Mouse (Mus musculus) intestine, postnatal 0 days (tissue): ENCODE data around the gene Sptssa. TPM values are rescaled to one million over a fixed set of nuclear protein-coding genes. Genes with fewer than 3 reads are reported as not detected.

Source experiments
- ATAC-seq: fragments of 200-750 bp; cut with Nextera tagmentation; 2 replicates; pipeline ENCODE4 v1.8.0; 2017; ENCODE audit warnings: mild to moderate bottlenecking, moderate TSS enrichment, moderate library complexity
- H3K27ac ChIP-seq: fragments of 300-500 bp; sonication (generic); 2 replicates; pipeline ENCODE4 v1.5.1; 2014; ENCODE audit warnings: mild to moderate bottlenecking, low read depth, low read length, moderate library complexity
- H3K27me3 ChIP-seq: fragments of 300-500 bp; sonication (generic); replicated peaks from 2 replicates; pipeline ENCODE4 v1.6.1; 2014; ENCODE audit warnings: low read length, mixed read lengths; ENCODE audit not compliant: control insufficient read depth, insufficient read depth
- H3K36me3 ChIP-seq: fragments of 300-500 bp; sonication (generic); 2 replicates; pipeline ENCODE4 v1.6.1; 2014; ENCODE audit warnings: mild to moderate bottlenecking, moderate library complexity; ENCODE audit not compliant: control insufficient read depth, insufficient read depth
- H3K4me1 ChIP-seq: fragments of 300-500 bp; sonication (generic); replicated peaks from 2 replicates; pipeline ENCODE4 v1.6.1; 2014; ENCODE audit warnings: antibody characterized with exemption, low read length, mixed read lengths; ENCODE audit not compliant: control insufficient read depth, insufficient read depth
- H3K4me2 ChIP-seq: fragments of 300-500 bp; sonication (generic); replicated peaks from 2 replicates; pipeline ENCODE4 v1.6.1; 2014; ENCODE audit warnings: low read depth, mild to moderate bottlenecking, moderate library complexity
- H3K4me3 ChIP-seq: fragments of 300-500 bp; sonication (generic); 2 replicates; pipeline ENCODE4 v1.5.1; 2014; ENCODE audit warnings: low read depth, low read length
- H3K9ac ChIP-seq: fragments of 300-500 bp; sonication (generic); 2 replicates; pipeline ENCODE4 v1.6.1; 2014; ENCODE audit warnings: mild to moderate bottlenecking, low read depth, low read length
- H3K9me3 ChIP-seq: fragments of 300-500 bp; sonication (generic); 2 replicates; pipeline ENCODE4 v1.6.1; 2016; ENCODE audit warnings: mixed run types; ENCODE audit not compliant: control insufficient read depth
- CTCF ChIP-seq: sonication (generic); IDR thresholded peaks from 2 replicates; pipeline ENCODE4 v1.5.1; 2016; ENCODE audit warnings: low read depth, mild to moderate bottlenecking, control low read depth, antibody characterized with exemption, moderate library complexity
- WGBS: fragments of 180-500 bp; shearing (Covaris S2); extraction: QIAGEN DNeasy Blood & Tissue Kit; methylation state at CpG from one replicate; pipeline ENCODE4 v1.1.7; 2014; 5-methylcytosine and 5-hydroxymethylcytosine counted together
- microRNA counts: library from miRNA; unstranded; fragments of <30 nt; microRNA quantifications from one replicate; lab custom pipeline; 2016
- microRNA-seq: library from miRNA; unstranded; fragments of <30 nt; microRNA quantifications from one replicate; pipeline ENCODE4, GENCODE M21; 2016
- polyA plus RNA-seq: library from polyadenylated mRNA; unstranded; fragments of >200 nt; fragmentation: Nextera tagmentation; extraction: Ambion mirVana; gene quantifications from 2 replicates; pipeline ENCODE4 v1.2.1, GENCODE M21; 2015

Gene Sptssa
- polyA plus RNA-seq, 1 experiment from 2014 or later = 168 TPM

DNA sequence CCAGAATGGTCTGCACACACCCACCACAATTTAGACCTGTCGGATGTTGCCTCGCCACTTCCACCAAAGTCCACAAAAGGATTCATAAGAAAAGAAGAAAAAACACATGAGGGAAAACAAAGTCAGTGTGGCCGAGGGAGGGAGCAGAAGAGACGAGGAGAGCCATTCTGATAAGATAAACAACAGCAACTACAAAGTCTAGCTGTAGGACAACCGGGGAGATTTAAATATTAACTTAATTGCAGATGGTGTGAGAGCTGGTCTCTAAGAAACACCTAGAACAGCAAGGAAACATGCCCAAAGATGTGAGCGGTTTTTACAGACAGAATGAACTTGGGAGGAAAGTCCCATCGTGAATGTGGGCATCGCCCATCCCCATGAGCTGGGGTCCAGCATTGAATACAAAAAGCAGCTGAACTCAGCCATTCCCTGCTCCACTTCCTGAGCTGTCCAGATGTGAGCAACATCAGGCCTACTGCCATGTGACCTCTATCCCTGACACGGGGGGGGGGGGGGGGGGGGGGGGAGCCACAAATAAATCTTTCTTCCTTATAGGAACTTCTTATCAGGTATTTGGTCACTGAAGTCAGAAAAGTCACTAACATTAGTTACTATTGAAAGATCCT lies 52.7 kb downstream of the Sptssa start:
- Histone ChIP-seq H3K27ac (no peak overlapping the region), H3K4me3 (no peak overlapping the region), H3K4me2 (0 out of 2 replicates have a peak overlapping the region, but pooled peaks have one; percentile 4), H3K27me3 (no peaks in the 10 kb centered on the region), H3K4me1 (no peaks in the 10 kb centered on the region), H3K36me3 (no peaks in the 10 kb centered on the region), H3K9me3 (no peaks in the 10 kb centered on the region), H3K9ac (no peak overlapping the region)
- WGBS = 36% methylated on average over 9 of the region's 9 CpGs
- TF ChIP-seq CTCF = peak; percentile 26; the same call in 1 of the 2 replicates
- peak; percentile 40 for ATAC-seq

DNA sequence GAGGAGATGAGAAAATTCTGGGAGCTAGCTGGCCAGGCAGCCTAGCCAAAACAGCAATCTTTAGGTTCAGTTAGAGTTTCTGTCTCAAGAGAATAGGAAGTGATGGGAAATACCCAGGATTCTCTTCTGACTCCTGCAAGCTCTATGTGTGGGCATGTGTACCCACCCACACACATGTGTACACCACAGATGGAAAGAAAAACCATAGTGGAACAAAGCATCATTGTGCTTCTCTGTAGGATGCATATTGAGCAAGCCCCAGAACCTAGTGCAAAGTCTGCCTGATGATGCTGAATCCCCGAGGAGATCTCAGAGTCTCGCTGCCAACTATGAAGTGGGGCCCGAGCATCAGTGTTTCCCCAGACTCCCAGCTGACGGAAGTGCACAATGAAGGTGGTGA lies 55.9 kb downstream of the Sptssa start:
- TF ChIP-seq CTCF = no peak
- WGBS = 79% methylated on average over 4 of the region's 4 CpGs
- Histone ChIP-seq H3K27ac (no peak overlapping the region), H3K4me3 (no peak overlapping the region), H3K27me3 (no peaks in the 10 kb centered on the region), H3K36me3 (no peaks in the 10 kb centered on the region), H3K4me1 (no peaks in the 10 kb centered on the region), H3K9me3 (no peaks in the 10 kb centered on the region), H3K9ac (no peak overlapping the region), H3K4me2 (no peak overlapping the region)
- ATAC-seq = no peak

DNA sequence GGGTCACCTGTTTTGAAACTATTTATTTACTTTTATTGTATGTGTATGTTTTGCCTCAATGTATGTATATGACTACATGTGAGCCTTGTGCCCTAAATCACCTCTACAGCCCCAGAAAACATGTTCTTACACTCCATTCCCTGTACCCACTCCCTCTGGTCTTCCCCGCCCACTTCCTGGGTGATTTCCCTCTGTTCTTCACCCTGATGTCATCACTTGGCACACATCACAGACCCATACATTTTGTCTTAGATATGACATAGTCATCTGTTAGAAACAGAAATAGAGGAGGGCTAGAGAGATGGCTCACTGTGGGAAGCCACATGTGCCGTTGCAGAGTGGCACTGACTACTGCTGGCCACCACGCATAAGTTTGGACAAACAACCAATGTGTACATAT lies 58.0 kb downstream of the Sptssa start:
- Histone ChIP-seq H3K9me3 (no peaks in the 10 kb centered on the region), H3K4me2 (no peak overlapping the region), H3K36me3 (no peaks in the 10 kb centered on the region), H3K27me3 (no peaks in the 10 kb centered on the region), H3K27ac (no peak overlapping the region), H3K9ac (no peak overlapping the region), H3K4me3 (no peak overlapping the region), H3K4me1 (no peaks in the 10 kb centered on the region)
- no peak for ATAC-seq
- no peak for TF ChIP-seq CTCF
- 94% methylated on average over 3 of the region's 3 CpGs for WGBS

DNA sequence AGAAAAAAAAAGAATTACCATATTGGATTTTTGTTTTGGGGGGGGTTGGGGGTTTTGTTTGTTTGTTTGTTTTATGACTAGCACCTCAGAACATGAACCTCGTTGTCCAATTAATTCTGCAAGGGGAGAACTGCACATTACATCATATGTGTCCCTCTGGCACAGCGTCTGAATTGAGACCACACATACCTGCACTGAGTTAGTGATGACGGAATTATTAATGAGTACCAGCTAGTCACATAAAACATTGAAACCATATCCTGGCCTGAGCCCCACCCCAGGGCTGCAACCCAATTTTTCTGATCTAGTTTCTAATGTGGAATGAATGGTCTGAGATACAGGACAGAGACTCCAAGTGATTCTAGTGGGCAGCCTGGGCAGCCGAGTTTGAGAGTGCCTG lies 59.7 kb downstream of the Sptssa start:
- ATAC-seq = no peak
- WGBS = 85% methylated on average over 4 of the region's 4 CpGs
- no peak overlapping the region for H3K9ac ChIP-seq
- no peaks in the 10 kb centered on the region for H3K9me3 ChIP-seq
- H3K36me3 ChIP-seq = no peaks in the 10 kb centered on the region
- no peaks in the 10 kb centered on the region for H3K27me3 ChIP-seq
- H3K4me3 ChIP-seq = no peak overlapping the region
- H3K4me1 ChIP-seq = no peaks in the 10 kb centered on the region
- H3K4me2 ChIP-seq = no peak overlapping the region
- no peak overlapping the region for H3K27ac ChIP-seq
- TF ChIP-seq CTCF = no peak

MicroRNAs within 50 kb of the gene (microRNA counts, 519-probe panel; counts per million panel counts)
- microRNA mmu-miR-1892 (lab: Ali Mortazavi, UCI) = not detected

Small RNA genes lying within 50 kb of the gene (microRNA-seq; reads per million reads assigned to microRNA genes)
- not detected for gene Mir1892

Other genes with a start within 250 kb of the Sptssa start
- 93.6 and 94.1 TPM in 2 replicates for gene Eapp, start 39.3 kb upstream of the Sptssa start, polyA plus RNA-seq
- 167 and 187 TPM in 2 replicates for gene Snx6, start 139.1 kb upstream of the Sptssa start, polyA plus RNA-seq
- 133 and 138 TPM in 2 replicates for gene Cfl2, start 206.3 kb upstream of the Sptssa start, polyA plus RNA-seq